Mouse (Mus musculus) adrenal gland, postnatal 4 days (tissue): ENCODE data around the gene Slc8b1. TPM values are rescaled to one million over a fixed set of nuclear protein-coding genes. Genes with fewer than 3 reads are reported as not detected.
A peak's percentile ranks its signal among the peaks of the same experiment; 100 is the strongest.

Source experiments
- DNase-seq, 2 experiments: peaks; one replicate each; pipeline ENCODE4 v3.0.0; 2021 to 2022; ENCODE audit warnings: low spot score in 2 of 2, mixed read lengths in 2 of 2
- long read RNA-seq, 2 experiments: library from polyadenylated mRNA; stranded (forward); transcript quantifications; one replicate each; pipeline ENCODE4 v2.0.0; 2021
- total RNA-seq, 2 experiments: library from RNA; stranded (reverse); gene quantifications; 2 replicates each; pipeline ENCODE4 v1.2.3; 2021

Slc8b1 gene
- 10 to 100 TPM; 29.6 to 31.7 TPM for total RNA-seq
- long read RNA-seq, experiment 1, transcript Slc8b1-202 (14 exons, 2,661 nt) = major isoform, 7 of 37 reads
- long read RNA-seq, experiment 1, partial matches to known transcripts = 4 of 37 reads
- long read RNA-seq, experiment 1, other reads (novel, unspliced or antisense) = 22 of 37 reads
- long read RNA-seq, experiment 2, transcript Slc8b1-202 (14 exons, 2,661 nt) = minor isoform, 7 of 67 reads
- long read RNA-seq, experiment 2, transcript Slc8b1-201 (16 exons, 2,898 nt) = major isoform, 13 of 67 reads
- long read RNA-seq, experiment 2, partial matches to known transcripts = 20 of 67 reads
- long read RNA-seq, experiment 2, other reads (novel, unspliced or antisense) = 27 of 67 reads

GRCm38 (mm10) chr5:120510982-120511642, at the start of gene Slc8b1:
Gene Slc8b1, plus strand, starts transcription at chr5:120511168.
- DNase-seq = peak; percentile 88 to 93

GRCm38 (mm10) chr5:120461902-120462301, 49.1 kb upstream of the Slc8b1 start:
- no peak for DNase-seq

GRCm38 (mm10) chr5:120464321-120464720, 46.6 kb upstream of the Slc8b1 start:
- no peak for DNase-seq

- no peak for DNase-seq
Observed at GRCm38 (mm10) chr5:120465062-120465461, 45.9 kb upstream of the Slc8b1 start.

GRCm38 (mm10) chr5:120465860-120466259, 45.1 kb upstream of the Slc8b1 start:
- no peak for DNase-seq

GRCm38 (mm10) chr5:120467026-120467425, 43.9 kb upstream of the Slc8b1 start:
- DNase-seq = no peak

- no peak for DNase-seq
Observed at GRCm38 (mm10) chr5:120468336-120468735, 42.6 kb upstream of the Slc8b1 start.

- no peak for DNase-seq
Observed at GRCm38 (mm10) chr5:120468830-120469229, 42.1 kb upstream of the Slc8b1 start.

- no peak for DNase-seq
Observed at GRCm38 (mm10) chr5:120471538-120471937, 39.4 kb upstream of the Slc8b1 start.

- no peak for DNase-seq
Observed at GRCm38 (mm10) chr5:120472770-120473169, 38.2 kb upstream of the Slc8b1 start, which contains the start of gene Sdsl. Gene Sdsl, minus strand, starts transcription at chr5:120472810.

- DNase-seq = no peak
Observed at GRCm38 (mm10) chr5:120473361-120473760, 37.6 kb upstream of the Slc8b1 start.

GRCm38 (mm10) chr5:120475861-120476260, 35.1 kb upstream of the Slc8b1 start:
- DNase-seq = no peak

GRCm38 (mm10) chr5:120476296-120476695, 34.7 kb upstream of the Slc8b1 start, which contains the start of gene Sds:
Gene Sds, plus strand, starts transcription at chr5:120476526.
- DNase-seq = no peak

- no peak for DNase-seq
Observed at GRCm38 (mm10) chr5:120477993-120478392, 33.0 kb upstream of the Slc8b1 start.

GRCm38 (mm10) chr5:120479538-120479937, 31.4 kb upstream of the Slc8b1 start:
- no peak for DNase-seq

- DNase-seq = no peak
Observed at GRCm38 (mm10) chr5:120481205-120481604, 29.8 kb upstream of the Slc8b1 start.

- no peak for DNase-seq
Observed at GRCm38 (mm10) chr5:120483399-120483798, 27.6 kb upstream of the Slc8b1 start.

- DNase-seq = no peak
Observed at GRCm38 (mm10) chr5:120487844-120488243, 23.1 kb upstream of the Slc8b1 start.

GRCm38 (mm10) chr5:120490679-120491192, 20.2 kb upstream of the Slc8b1 start:
- no peak for DNase-seq

GRCm38 (mm10) chr5:120492437-120492836, 18.5 kb upstream of the Slc8b1 start:
- no peak for DNase-seq

- DNase-seq = no peak
Observed at GRCm38 (mm10) chr5:120493440-120493839, 17.5 kb upstream of the Slc8b1 start.

GRCm38 (mm10) chr5:120493873-120494395, 17.0 kb upstream of the Slc8b1 start:
- DNase-seq = no peak
